Mouse (Mus musculus) embryonic fibroblast, embryonic 13.5 days (primary cell): ENCODE data around the gene Cdc42bpb.

Source experiments
- CTCF ChIP-seq: IDR thresholded peaks from 2 replicates; pipeline ENCODE4 v1.5.1; 2011; ENCODE audit warnings: mild to moderate bottlenecking, control low read depth, low read length, moderate library complexity, borderline replicate concordance; ENCODE audit not compliant: insufficient read depth
- POLR2A ChIP-seq: IDR thresholded peaks from 2 replicates; pipeline ENCODE4 v1.6.1; 2011; ENCODE audit warnings: low read depth, mild to moderate bottlenecking, control low read depth, low read length, moderate library complexity

DNA sequence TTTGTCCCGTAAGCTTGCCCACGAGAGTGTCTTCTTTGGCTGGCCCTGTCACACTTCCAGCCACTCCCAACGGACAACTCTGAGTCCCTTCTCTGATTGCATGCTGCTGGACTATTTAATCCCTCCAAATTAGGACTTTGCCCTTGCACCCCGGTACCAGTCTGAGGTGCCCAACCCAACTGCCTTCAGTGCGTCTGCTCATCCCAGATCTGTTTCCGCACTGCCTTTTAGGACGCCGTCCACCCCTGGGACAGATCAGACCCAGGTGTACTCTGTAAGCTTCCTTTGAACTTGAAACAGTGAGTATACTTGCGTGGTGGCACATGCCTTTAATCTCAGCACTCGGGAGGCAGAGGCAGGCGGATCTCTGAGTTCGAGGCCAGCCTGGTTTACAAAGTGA, 1.3 kb upstream of the Cdc42bpb start:
- TF ChIP-seq POLR2A (no peak), CTCF (no peak)
